Mouse (Mus musculus) left cerebral cortex, postnatal 4 days (tissue): ENCODE results near the gene Larp6. TPM values are rescaled to one million over a fixed set of nuclear protein-coding genes. Genes with fewer than 3 reads are reported as not detected.
A peak's percentile ranks its signal among the peaks of the same experiment; 100 is the strongest.

Experiments
- DNase-seq: peaks from one replicate; pipeline ENCODE4 v3.0.0-alpha.2; 2022
- intact Hi-C: fragments of 180-260 bp; cut with DNase I; formaldehyde crosslinking; loops from one replicate; pipeline ENCODE4 v1.15.1; 2025
- total RNA-seq, 2 experiments: library from RNA; stranded (reverse); gene quantifications; 2 replicates each; pipeline ENCODE4 v1.2.3; 2021

Gene Larp6
- total RNA-seq, 2 experiments from 2014 or later = 29.4 to 29.5 TPM

GRCm38 (mm10) chr9:60756866-60757740 is 44.3 kb downstream of the Larp6 start:
- DNase-seq = peak; percentile 27

DNA sequence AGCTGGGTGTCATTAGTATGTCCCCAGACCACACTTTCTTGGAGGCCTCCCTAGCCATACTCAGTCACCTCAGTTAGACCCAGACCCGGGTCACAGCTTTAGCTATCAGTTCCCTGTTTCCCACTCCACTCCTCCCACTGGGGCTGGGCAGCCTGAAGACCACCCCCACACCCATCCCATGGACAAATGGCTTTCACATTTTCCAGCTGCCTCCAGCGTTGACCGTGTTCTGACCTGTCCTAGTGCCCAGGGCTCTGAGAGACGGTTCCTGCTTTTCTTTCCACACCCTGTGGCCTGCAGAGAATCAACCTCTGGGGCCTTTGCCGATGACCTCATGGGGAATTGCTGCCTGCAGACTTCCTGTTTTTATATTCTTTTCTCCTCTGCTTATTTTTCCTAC is 45.0 kb downstream of the Larp6 start:
- intact Hi-C loops = loop anchor here (5.0 kb wide), 1 partner anchor 99 kb away; no protein-coding TSS in a partner anchor
- DNase-seq = no peak

More at GRCm38 (mm10) chr9:60756866-60757740, 44.3 kb downstream of the Larp6 start:
- intact Hi-C loops = loop anchor here (5.0 kb wide), 1 partner anchor 100 kb away; no protein-coding TSS in a partner anchor

DNA sequence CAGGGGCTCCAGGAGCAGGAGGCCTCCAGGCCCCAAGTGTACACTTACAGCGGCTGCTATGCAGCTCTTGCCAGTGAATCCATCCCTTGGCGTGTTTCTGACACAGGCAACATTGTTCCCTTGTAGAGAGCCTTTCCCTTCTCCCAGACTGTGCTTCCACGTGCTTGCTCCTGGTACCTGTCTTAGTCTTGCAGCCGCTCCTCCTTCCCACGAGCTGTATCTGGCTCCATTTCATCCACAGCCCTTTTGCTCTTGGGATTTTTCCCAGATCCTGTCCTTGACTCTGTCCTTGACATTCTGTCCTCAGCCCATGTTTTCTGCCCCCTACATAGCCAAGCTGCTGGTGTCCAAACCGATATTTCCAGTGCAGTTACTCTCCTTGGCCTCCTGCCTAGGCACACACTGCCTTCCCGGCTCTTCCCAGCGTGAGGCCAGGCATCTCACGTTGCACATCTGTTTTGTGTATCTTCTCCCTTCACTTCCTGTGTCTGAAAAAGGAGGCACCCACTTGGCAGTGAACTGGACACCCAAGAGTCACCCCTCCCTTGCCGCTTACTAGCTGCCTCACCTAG is 46.7 kb downstream of the Larp6 start:
- peak; percentile 35 for DNase-seq
- intact Hi-C loops = loop anchor here (5.0 kb wide), 1 partner anchor 98 kb away; no protein-coding TSS in a partner anchor

DNA sequence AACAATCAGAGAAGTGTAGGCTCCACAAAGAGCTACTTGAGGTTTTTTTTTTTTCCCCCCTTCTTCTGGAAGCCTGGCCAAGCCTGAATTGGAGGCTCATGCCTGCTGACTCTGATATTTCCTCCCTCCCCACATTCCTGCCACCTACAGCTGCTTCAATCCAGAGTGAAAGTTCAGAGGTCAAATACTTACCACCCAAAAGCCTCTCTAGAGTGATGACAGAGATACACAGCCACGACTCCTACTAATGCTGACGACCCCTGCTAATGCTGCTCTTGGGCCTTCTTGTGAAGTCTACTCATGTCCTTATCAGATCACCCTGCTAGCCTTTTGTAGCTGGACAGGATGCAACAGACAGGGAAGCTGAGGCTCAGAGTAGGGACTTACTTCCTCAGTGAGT is 52.4 kb downstream of the Larp6 start:
- no peak for DNase-seq
- intact Hi-C loops = no loop called here

DNA sequence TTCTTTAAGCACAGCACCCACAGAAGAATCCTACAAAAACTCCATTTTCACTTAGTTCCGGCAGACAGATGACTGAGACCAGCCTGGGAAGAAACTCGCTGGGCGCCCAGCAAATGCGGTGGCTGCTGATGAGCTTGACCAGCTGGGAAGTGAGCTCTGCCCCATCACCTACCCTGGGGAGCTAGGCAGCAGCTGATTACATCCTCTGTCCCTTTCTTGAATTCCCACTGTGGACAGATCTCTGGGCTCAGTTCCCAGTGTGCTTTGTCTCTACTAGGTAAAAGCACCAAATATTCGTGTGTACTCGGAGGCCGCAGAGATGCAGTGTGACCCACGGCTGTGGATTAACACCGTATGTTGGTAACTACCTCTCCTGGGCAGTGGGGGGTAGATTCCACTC is 55.6 kb downstream of the Larp6 start:
- DNase-seq = peak; percentile 51
- intact Hi-C loops = no loop called here

DNA sequence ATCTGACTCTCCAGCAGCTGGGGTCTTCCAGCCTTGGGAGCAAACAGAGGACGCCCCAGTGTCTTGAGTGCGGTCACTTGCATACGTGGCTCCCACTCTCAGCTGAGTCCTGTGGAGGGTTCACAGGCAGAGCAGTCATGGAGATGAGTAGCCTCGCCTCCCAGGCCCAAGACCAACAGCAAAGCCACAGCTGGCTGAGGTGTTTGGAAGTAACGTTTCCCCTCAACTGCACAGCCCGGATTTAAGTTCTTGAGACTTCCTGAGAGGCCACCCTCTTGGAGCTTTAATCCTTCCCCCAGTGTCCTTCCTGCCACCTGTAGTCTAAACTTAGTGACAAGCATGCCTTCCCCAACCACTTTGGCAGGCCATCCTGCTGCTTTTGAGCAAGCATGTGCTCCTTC is 56.9 kb downstream of the Larp6 start:
- intact Hi-C loops = no loop called here
- DNase-seq = no peak

DNA sequence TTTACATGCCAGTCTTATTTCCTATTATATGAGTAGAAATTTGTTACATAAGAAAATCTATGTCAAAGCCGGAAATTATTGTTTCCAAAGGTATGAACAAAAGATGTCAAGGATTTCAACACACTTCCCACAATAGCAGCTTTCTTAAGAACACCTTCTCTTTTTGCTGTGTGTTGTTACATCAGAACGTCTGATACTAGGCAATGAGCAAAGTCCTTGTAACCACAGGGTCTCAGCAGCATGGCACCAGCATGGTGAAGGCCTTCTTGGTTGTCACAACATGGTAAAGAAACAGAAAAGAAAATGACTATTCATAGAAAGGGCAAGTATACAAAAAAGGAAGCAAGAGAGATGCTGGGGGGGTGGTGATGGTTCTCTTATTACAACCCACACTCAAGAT is 60.9 kb downstream of the Larp6 start:
- DNase-seq = no peak
- intact Hi-C loops = no loop called here

DNA sequence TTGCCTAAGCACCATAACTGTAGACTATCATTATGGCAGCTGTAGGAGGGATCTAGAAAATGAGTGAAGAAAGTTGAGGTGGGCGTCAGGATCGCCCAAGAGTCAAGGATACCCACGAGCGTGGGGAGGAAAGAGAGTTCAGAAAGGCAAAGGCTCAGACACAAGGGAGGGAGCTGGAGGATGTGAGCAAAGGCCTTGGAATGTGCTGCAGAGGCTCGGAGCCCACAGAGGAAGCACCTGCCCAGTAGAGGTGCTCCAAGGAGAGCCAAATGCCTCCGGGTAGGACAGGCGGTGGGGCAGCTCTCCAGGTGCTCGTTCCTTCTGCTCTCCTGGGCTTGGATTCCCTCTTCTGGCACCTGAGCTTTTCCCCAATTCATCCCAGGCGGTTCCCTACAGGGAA is 64.1 kb downstream of the Larp6 start:
- no peak for DNase-seq

DNA sequence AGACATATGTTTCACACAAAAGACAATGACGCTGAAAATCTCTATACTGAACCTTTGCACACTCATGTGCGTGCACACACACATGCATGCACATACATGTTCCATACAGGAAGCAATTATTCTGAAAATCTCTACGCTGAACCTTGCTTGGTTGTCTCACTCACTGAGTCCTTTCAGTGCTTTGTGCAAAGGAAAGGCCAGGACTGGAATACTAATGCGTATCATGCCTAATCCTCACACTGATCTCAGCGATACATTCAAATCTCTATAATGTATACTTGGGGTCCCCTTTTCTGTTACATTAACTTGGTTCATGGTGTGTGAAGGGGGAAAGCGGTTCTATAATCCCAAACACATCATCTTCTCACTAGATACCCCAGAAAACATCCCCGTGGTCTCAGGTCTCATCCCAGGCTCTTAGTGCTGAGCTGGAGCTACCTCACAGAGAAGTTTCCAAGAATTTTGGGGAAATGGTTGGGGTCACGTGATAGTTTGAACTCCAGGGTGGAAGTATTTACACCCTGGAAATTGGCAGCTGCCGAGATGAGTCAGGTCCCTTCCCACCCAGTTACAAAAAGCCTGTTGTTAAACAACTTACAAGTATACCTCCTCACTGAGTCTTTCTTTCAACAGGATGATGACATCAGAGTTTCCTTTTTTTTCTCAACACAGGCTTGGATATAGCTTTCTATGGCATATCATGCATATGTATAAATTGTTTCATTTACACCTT is 69.4 kb downstream of the Larp6 start:
- intact Hi-C loops = no loop called here
- DNase-seq = no peak

More for the DNA sequence above, 64.1 kb downstream of the Larp6 start:
- intact Hi-C loops = no loop called here

DNA sequence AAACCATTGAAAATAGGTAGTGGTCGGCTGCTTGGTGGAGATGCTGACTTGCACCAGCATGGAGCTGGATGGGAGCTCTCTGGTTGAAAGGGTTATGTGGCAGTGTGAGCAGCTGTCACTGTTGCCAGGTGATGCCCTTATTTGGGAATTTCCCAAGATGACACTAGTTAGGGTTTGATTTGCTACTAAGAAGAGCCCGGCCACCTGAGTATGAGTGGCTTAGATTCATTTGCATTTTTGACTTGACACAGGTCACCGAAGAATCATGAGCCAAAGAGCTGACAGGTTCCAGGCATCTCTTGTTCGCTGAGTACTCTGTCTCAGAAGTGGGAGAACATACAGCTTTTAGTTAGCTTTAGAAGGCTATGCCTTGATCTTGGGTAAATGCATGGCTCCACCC is 72.3 kb downstream of the Larp6 start:
- DNase-seq = no peak
- intact Hi-C loops = no loop called here

GRCm38 (mm10) chr9:60787517-60788110 is 74.8 kb downstream of the Larp6 start:
- DNase-seq = no peak

More at GRCm38 (mm10) chr9:60787517-60788110, 74.8 kb downstream of the Larp6 start:
- intact Hi-C loops = no loop called here

Other genes starting within 250 kb of the Larp6 start
- 10 to 100 TPM; 10.1 to 12.4 TPM for gene Thsd4, start 190.9 kb upstream of the Larp6 start, total RNA-seq
- gene Lrrc49, start 24.8 kb upstream of the Larp6 start, total RNA-seq = 10 to 100 TPM; 86.6 to 86.9 TPM
- gene Uaca, start 81.6 kb downstream of the Larp6 start, total RNA-seq = 10 to 100 TPM; 18.5 to 18.6 TPM